Mouse (Mus musculus) embryonic stem cell, embryonic (primary cell): ENCODE results near the gene Dnah7b.
"Not testable (repeated sequence)": the region's sequence is repeated elsewhere in the genome, so short reads cannot be mapped to it uniquely, and the experiment has no call there.

Source experiments
- CTCF ChIA-PET, 4 experiments: fragments of 300-600 bp in 2 of 4; fragments of 350-600 bp in 2 of 4; sonication (Branson Sonifier 250); formaldehyde crosslinking; loops; one replicate each; lab custom pipeline; 2022; ENCODE audit warnings: inconsistent platforms in 2 of 4; lab: Charles Lee
- POLR2A ChIA-PET, 4 experiments: fragments of 300-600 bp in 2 of 4; fragments of 350-600 bp in 2 of 4; sonication (Branson Sonifier 250); formaldehyde crosslinking; loops; one replicate each; lab custom pipeline; 2022; ENCODE audit warnings: antibody characterized with exemption in 4 of 4, inconsistent platforms in 1 of 4; lab: Charles Lee

Dnah7b gene

GRCm38 (mm10) chr1:46066015-46066414 is at the start of gene Dnah7b:
TSS of gene Dnah7b (plus strand) at chr1:46066315.
- ChIA-PET CTCF (interaction anchor here in 1 of 4 experiments (0.6 kb wide), 1 partner anchor 232 kb away, joined by 3 read pairs; no protein-coding TSS in a partner anchor), POLR2A (interaction anchor here in 1 of 4 experiments (1.4 kb wide), 1 partner anchor 25 kb away, joined by 3 read pairs; no protein-coding TSS in a partner anchor)

GRCm38 (mm10) chr1:46018382-46018977 is 47.6 kb upstream of the Dnah7b start:
- ChIA-PET POLR2A (interaction anchor here in 1 of 4 experiments (0.9 kb wide), 1 partner anchor 223 kb away, joined by 3 read pairs; no protein-coding TSS in a partner anchor), CTCF (interaction anchor here in 2 of 4 experiments (0.6 to 0.7 kb wide), 2 partner anchors 191 to 194 kb away, joined by 3 read pairs; no protein-coding TSS in a partner anchor)

- POLR2A ChIA-PET = no interaction called here
Measured at GRCm38 (mm10) chr1:46022262-46022661, 43.9 kb upstream of the Dnah7b start.

GRCm38 (mm10) chr1:46031993-46032555 is 34.0 kb upstream of the Dnah7b start:
- POLR2A ChIA-PET = interaction anchor here in 1 of 4 experiments (0.7 kb wide), 1 partner anchor 30 kb away, joined by 3 read pairs; no protein-coding TSS in a partner anchor

More at GRCm38 (mm10) chr1:46022262-46022661, 43.9 kb upstream of the Dnah7b start:
- CTCF ChIA-PET = no interaction called here

GRCm38 (mm10) chr1:46048188-46048587 is 17.9 kb upstream of the Dnah7b start:
- ChIA-PET CTCF (no interaction called here), POLR2A (no interaction called here)

More at GRCm38 (mm10) chr1:46031993-46032555, 34.0 kb upstream of the Dnah7b start:
- CTCF ChIA-PET = no interaction called here

GRCm38 (mm10) chr1:46066484-46067251 is 553 bp downstream of the Dnah7b start:
- CTCF ChIA-PET = interaction anchor here in 3 of 4 experiments (0.6 to 0.7 kb wide), 4 partner anchors 196 to 359 kb away, joined by 3 read pairs; no protein-coding TSS in a partner anchor

GRCm38 (mm10) chr1:46068787-46069186 is 2.7 kb downstream of the Dnah7b start:
- CTCF ChIA-PET = interaction anchor here in 1 of 4 experiments (0.7 kb wide), 1 partner anchor 787 kb away, joined by 6 read pairs; no protein-coding TSS in a partner anchor
- POLR2A ChIA-PET = not testable (repeated sequence)

More at GRCm38 (mm10) chr1:46066484-46067251, 553 bp downstream of the Dnah7b start:
- POLR2A ChIA-PET = interaction anchor here in 1 of 4 experiments (1.4 kb wide), 1 partner anchor 25 kb away, joined by 3 read pairs; no protein-coding TSS in a partner anchor

GRCm38 (mm10) chr1:46077891-46078290 is 11.8 kb downstream of the Dnah7b start:
- CTCF ChIA-PET = no interaction called here
- POLR2A ChIA-PET = no interaction called here

GRCm38 (mm10) chr1:46100484-46100883 is 34.4 kb downstream of the Dnah7b start:
- ChIA-PET CTCF (no interaction called here), POLR2A (no interaction called here)

- CTCF ChIA-PET, POLR2A ChIA-PET: not testable (repeated sequence)
Measured at GRCm38 (mm10) chr1:46112606-46113005, 46.5 kb downstream of the Dnah7b start.

GRCm38 (mm10) chr1:46117179-46117578 is 51.1 kb downstream of the Dnah7b start:
- POLR2A ChIA-PET, CTCF ChIA-PET: not testable (repeated sequence)

GRCm38 (mm10) chr1:46128058-46128457 is 61.9 kb downstream of the Dnah7b start:
- ChIA-PET POLR2A (no interaction called here), CTCF (no interaction called here)

GRCm38 (mm10) chr1:46196835-46197234 is 130.7 kb downstream of the Dnah7b start:
- CTCF ChIA-PET, POLR2A ChIA-PET: not testable (repeated sequence)

GRCm38 (mm10) chr1:46201169-46201568 is 135.1 kb downstream of the Dnah7b start:
- POLR2A ChIA-PET, CTCF ChIA-PET: not testable (repeated sequence)

GRCm38 (mm10) chr1:46210014-46210588 is 144.0 kb downstream of the Dnah7b start:
- POLR2A ChIA-PET, CTCF ChIA-PET: not testable (repeated sequence)

GRCm38 (mm10) chr1:46222704-46223103 is 156.6 kb downstream of the Dnah7b start:
- POLR2A ChIA-PET, CTCF ChIA-PET: not testable (repeated sequence)

GRCm38 (mm10) chr1:46226136-46226535 is 160.0 kb downstream of the Dnah7b start:
- CTCF ChIA-PET, POLR2A ChIA-PET: not testable (repeated sequence)

- POLR2A ChIA-PET, CTCF ChIA-PET: not testable (repeated sequence)
Measured at GRCm38 (mm10) chr1:46268841-46269240, 202.7 kb downstream of the Dnah7b start.

GRCm38 (mm10) chr1:46271927-46272326 is 205.8 kb downstream of the Dnah7b start:
- POLR2A ChIA-PET = no interaction called here
- CTCF ChIA-PET = no interaction called here
